Comparison of ENCODE assay signal across 25 mouse cellular contexts in the genomic region with DNA sequence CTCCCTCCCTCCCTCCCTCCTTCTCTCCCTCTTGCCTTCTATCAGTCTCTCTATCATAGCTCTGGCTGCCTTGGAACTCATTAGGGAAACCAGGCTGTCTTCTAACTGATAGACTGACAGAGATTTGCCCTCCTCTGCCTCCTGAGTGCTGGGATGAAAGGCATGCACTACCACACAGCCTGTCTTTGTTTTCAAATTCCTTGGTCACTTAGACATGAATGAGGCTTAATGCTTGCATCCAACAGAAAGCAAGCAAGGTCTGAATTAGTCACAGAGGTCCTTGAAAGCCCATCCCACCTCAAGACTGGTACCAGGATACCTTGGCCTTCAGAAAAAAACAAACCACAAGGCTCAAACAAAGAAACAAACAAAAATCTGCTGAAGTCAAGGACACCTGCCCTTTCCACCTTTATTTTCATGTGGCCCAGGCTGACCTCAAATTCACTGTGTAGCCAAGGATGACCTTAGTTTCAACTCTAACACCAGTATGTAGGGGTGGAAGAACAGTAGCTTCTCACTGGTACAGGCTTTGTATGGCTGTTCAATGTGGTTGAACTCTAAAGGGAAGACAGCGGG. TPM values are rescaled to one million over a fixed set of nuclear protein-coding genes. Genes with fewer than 3 reads are reported as not detected.
A peak's percentile ranks its signal among the peaks of the same experiment; 100 is the strongest.
DNase-seq lines count a peak whose midpoint lies in the region; ATAC-seq and TF ChIP-seq lines count a peak whose summit lies in the region.
"Had no signal": no experiment of that assay in that cellular context is flagged by ENCODE, and none has a peak within 500 bp of the region (broad histone marks: within the 10 kb centered on the region; RNA-seq: fewer than 3 reads in every experiment).

No protein-coding gene starts in this region.

- H3K9ac ChIP-seq in ES-Bruce4 (ENCODE audit: low read depth, poor library complexity, severe bottlenecking): no peak overlapping the region
- H3K9ac ChIP-seq in hindbrain, embryonic 13.5 days: no peak overlapping the region
- H3K9ac ChIP-seq: embryonic facial prominence, embryonic 12.5 days; forebrain, embryonic 13.5 days; forebrain, embryonic 15.5 days; forebrain, postnatal 0 days had no signal

- TF ChIP-seq CTCF in ES-Bruce4 (IDR thresholded peaks at IDR 0.05; ENCODE audit: low read depth, low read length): no peak

- H3K36me3 ChIP-seq in ES-Bruce4 (ENCODE audit: control insufficient read depth, insufficient read depth, low read length, poor library complexity, severe bottlenecking): no peaks in the 10 kb centered on the region
- H3K36me3 ChIP-seq in hindbrain, embryonic 13.5 days: no peaks in the 10 kb centered on the region
- H3K36me3 ChIP-seq: embryonic facial prominence, embryonic 10.5 days; embryonic facial prominence, embryonic 12.5 days; forebrain, embryonic 15.5 days had no signal

- 0 out of 2 replicates have a peak overlapping the region, but pooled peaks have one; percentile 4 for H3K27ac ChIP-seq in ES-Bruce4 (ENCODE audit: insufficient read depth, low read length)
- no peak overlapping the region for H3K27ac ChIP-seq in hindbrain, embryonic 13.5 days
- H3K27ac ChIP-seq: embryonic facial prominence, embryonic 10.5 days; embryonic facial prominence, embryonic 12.5 days; forebrain, embryonic 13.5 days; forebrain, embryonic 15.5 days had no signal

- TF ChIP-seq EP300 in ES-Bruce4 (IDR thresholded peaks at IDR 0.05; ENCODE audit: insufficient read depth, low read depth, low read length): no peak

- H3K4me2 ChIP-seq in hindbrain, embryonic 13.5 days: no peak overlapping the region
- H3K4me2 ChIP-seq: embryonic facial prominence, embryonic 12.5 days; forebrain, embryonic 13.5 days; forebrain, embryonic 15.5 days had no signal

- no peaks in the 10 kb centered on the region for H3K27me3 ChIP-seq in ES-Bruce4 (ENCODE audit: control insufficient read depth, insufficient read depth, low read length, poor library complexity, severe bottlenecking)
- 0 out of 2 replicates have a peak, but pooled peaks cover 6% of the 10 kb centered on the region for H3K27me3 ChIP-seq in hindbrain, embryonic 13.5 days
- H3K27me3 ChIP-seq: embryonic facial prominence, embryonic 12.5 days; forebrain, embryonic 13.5 days; forebrain, embryonic 15.5 days had no signal

- 0 out of 2 replicates have a peak, but pooled peaks cover 2% of the 10 kb centered on the region for H3K9me3 ChIP-seq in ES-Bruce4 (replicated peaks; ENCODE audit: control insufficient read depth, insufficient read depth, low read length, poor library complexity, severe bottlenecking)
- H3K9me3 ChIP-seq in hindbrain, embryonic 13.5 days: no peaks in the 10 kb centered on the region
- H3K9me3 ChIP-seq: embryonic facial prominence, embryonic 10.5 days; embryonic facial prominence, embryonic 12.5 days; forebrain, embryonic 13.5 days; forebrain, embryonic 15.5 days had no signal

- H3K4me3 ChIP-seq in ES-Bruce4 (ENCODE audit: low read depth, low read length): no peak overlapping the region
- H3K4me3 ChIP-seq in hindbrain, embryonic 13.5 days: no peak overlapping the region
- H3K4me3 ChIP-seq: embryonic facial prominence, embryonic 10.5 days; embryonic facial prominence, embryonic 12.5 days; forebrain, embryonic 13.5 days; forebrain, embryonic 15.5 days had no signal

- H3K4me1 ChIP-seq in ES-Bruce4 (ENCODE audit: control insufficient read depth, insufficient read depth, low read length): peaks cover 2% of the 10 kb centered on the region
- H3K4me1 ChIP-seq in hindbrain, embryonic 13.5 days (replicated peaks): no peaks in the 10 kb centered on the region
- H3K4me1 ChIP-seq: embryonic facial prominence, embryonic 10.5 days; embryonic facial prominence, embryonic 12.5 days; forebrain, embryonic 13.5 days; forebrain, embryonic 15.5 days had no signal

- 84% methylated on average over 1 of the region's 1 CpGs for WGBS in hindbrain, embryonic 13.5 days

- ATAC-seq in hindbrain, embryonic 13.5 days (ENCODE audit: low FRiP score): no peak
- ATAC-seq: activated CD4-positive, CD25-positive, alpha-beta regulatory T cell, adult 4 months; forebrain, embryonic 13.5 days; forebrain, embryonic 15.5 days; forebrain, postnatal 0 days; Patski had no signal

- peak; percentile 64 for DNase-seq in ES-CJ7 (ENCODE audit: low read depth, low spot score)
- DNase-seq in R1 (ENCODE audit: low read depth, low spot score): peak; percentile 90
- no peak for DNase-seq in lung, postnatal 36 days
- DNase-seq in spleen, postnatal 4 days (ENCODE audit: low spot score in 2 of 2): no peak
- DNase-seq: adrenal gland, adult 8-10 months; adrenal gland, postnatal 14 days; adrenal gland, postnatal 36 days; cerebellum, adult 11-12 months; cerebellum, adult 2 months; cerebellum, adult 9-10 months; cerebellum, postnatal 10 days; cerebellum, postnatal 25 days; forebrain, postnatal 0 days had no signal

- no peak for TF ChIP-seq POLR2A in ES-Bruce4 (IDR thresholded peaks at IDR 0.05; ENCODE audit: insufficient read depth, low read length)

RNA-seq across cellular contexts. Expression of a gene that starts 18.8 kb away (rescaled TPM):
- polyA plus RNA-seq in ES-Bruce4 (2011; ENCODE audit: insufficient read depth, insufficient read length, low read depth, missing spikeins): 110 and 123 TPM in 2 replicates
- polyA plus RNA-seq in hindbrain, embryonic 13.5 days (2015; fragmentation: Nextera tagmentation; extraction: Ambion mirVana): 249 and 252 TPM in 2 replicates

RNA-seq across cellular contexts. Expression of a gene that starts 19.0 kb away (rescaled TPM):
- polyA plus RNA-seq in ES-Bruce4 (2011; ENCODE audit: insufficient read depth, insufficient read length, low read depth, missing spikeins): not detected in 2 replicates
- polyA plus RNA-seq in hindbrain, embryonic 13.5 days (2015; fragmentation: Nextera tagmentation; extraction: Ambion mirVana): not detected in 2 replicates
- polyA plus RNA-seq: activated CD4-positive, CD25-positive, alpha-beta regulatory T cell, adult 4 months; C2C12; cerebellum, adult 2 months; cortical plate, adult 2 months; embryonic facial prominence, embryonic 12.5 days; embryonic facial prominence, embryonic 14.5 days; forebrain, embryonic 11.5 days; forebrain, embryonic 13.5 days; forebrain, embryonic 15.5 days; forebrain, postnatal 0 days had no signal

RNA-seq across cellular contexts. Expression of a gene that starts 22.1 kb away (rescaled TPM):
- polyA plus RNA-seq in ES-Bruce4 (2011; ENCODE audit: insufficient read depth, insufficient read length, low read depth, missing spikeins): not detected in 2 replicates
- polyA plus RNA-seq in hindbrain, embryonic 13.5 days (2015; fragmentation: Nextera tagmentation; extraction: Ambion mirVana): not detected in 2 replicates
- polyA plus RNA-seq: activated CD4-positive, CD25-positive, alpha-beta regulatory T cell, adult 4 months; C2C12; cerebellum, adult 2 months; cortical plate, adult 2 months; embryonic facial prominence, embryonic 10.5 days; embryonic facial prominence, embryonic 12.5 days; forebrain, embryonic 11.5 days; forebrain, embryonic 13.5 days; forebrain, embryonic 15.5 days; forebrain, postnatal 0 days; Patski had no signal

RNA-seq across cellular contexts. Expression of a gene that starts 32.3 kb away (rescaled TPM):
- polyA plus RNA-seq in ES-Bruce4 (2011; ENCODE audit: insufficient read depth, insufficient read length, low read depth, missing spikeins): not detected in 2 replicates
- not detected in 2 replicates for polyA plus RNA-seq in hindbrain, embryonic 13.5 days (2015; fragmentation: Nextera tagmentation; extraction: Ambion mirVana)
- polyA plus RNA-seq: activated CD4-positive, CD25-positive, alpha-beta regulatory T cell, adult 4 months; C2C12; cerebellum, adult 2 months; cortical plate, adult 2 months; embryonic facial prominence, embryonic 10.5 days; embryonic facial prominence, embryonic 12.5 days; embryonic facial prominence, embryonic 14.5 days; forebrain, embryonic 11.5 days; forebrain, embryonic 13.5 days; forebrain, embryonic 15.5 days; forebrain, postnatal 0 days; Patski had no signal

RNA-seq across cellular contexts. Expression of a gene that starts 49.2 kb away (rescaled TPM):
- polyA plus RNA-seq in ES-Bruce4 (2011; ENCODE audit: insufficient read depth, insufficient read length, low read depth, missing spikeins): 92.3 and 108 TPM in 2 replicates
- 81.4 TPM in 2 replicates for polyA plus RNA-seq in hindbrain, embryonic 13.5 days (2015; fragmentation: Nextera tagmentation; extraction: Ambion mirVana)

Comparison
In these comparisons a context has a peak if more than half of its experiments do, and no peak if none do; other contexts are left out.
1. DNase-seq: peak in ES-CJ7 (single experiment) and R1 (single experiment); none in lung, postnatal 36 days (single experiment) and spleen, postnatal 4 days (0 of 2).